Comparison of ENCODE assay signal across 9 mouse cellular contexts in the genomic region with DNA sequence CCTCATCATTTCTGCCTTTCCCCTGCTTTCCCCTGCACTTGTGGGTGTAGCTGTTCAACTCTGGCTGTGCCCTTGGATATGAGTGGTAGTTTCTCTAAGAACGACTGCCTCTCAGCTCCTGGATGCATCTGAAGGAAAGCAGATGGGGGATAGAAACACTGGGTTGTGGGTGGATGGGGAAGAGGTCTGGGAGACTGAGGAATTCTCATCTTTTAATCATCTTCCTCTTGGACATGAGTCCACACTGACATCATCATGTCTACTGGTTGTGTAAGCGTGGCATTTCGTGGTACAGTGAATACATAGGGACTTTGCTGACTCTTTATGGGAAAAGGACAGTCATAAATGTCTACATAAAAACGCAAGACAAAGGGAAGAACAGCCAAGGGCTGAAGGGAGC. TPM values are rescaled to one million over a fixed set of nuclear protein-coding genes. Genes with fewer than 3 reads are reported as not detected.
"Had no signal": no experiment of that assay in that cellular context is flagged by ENCODE, and none has a peak within 500 bp of the region (broad histone marks: within the 10 kb centered on the region; RNA-seq: fewer than 3 reads in every experiment).

No protein-coding gene starts in this region.

- DNase-seq: gastrocnemius, adult 2 months; gastrocnemius, postnatal 10 days; gastrocnemius, postnatal 25 days; heart, postnatal 10 days; heart, postnatal 4 days; kidney, postnatal 10 days; kidney, postnatal 4 days; liver; liver, embryonic 13.5 days had no signal

RNA-seq across cellular contexts. Expression of a gene that starts 31.7 kb away (rescaled TPM):
- total RNA-seq: gastrocnemius, adult 2 months; gastrocnemius, postnatal 25 days had no signal
